Mouse (Mus musculus) liver, postnatal 0 days (tissue): ENCODE results near the gene Atxn10.

Source experiments
- CTCF ChIP-seq: sonication (generic); IDR thresholded peaks from 2 replicates; pipeline ENCODE4 v1.5.1; 2016; ENCODE audit warnings: antibody characterized with exemption, low read depth
- EP300 ChIP-seq: IDR thresholded peaks from 2 replicates; pipeline ENCODE4 v1.6.1; 2016; ENCODE audit warnings: antibody characterized with exemption, low read depth, mild to moderate bottlenecking

DNA sequence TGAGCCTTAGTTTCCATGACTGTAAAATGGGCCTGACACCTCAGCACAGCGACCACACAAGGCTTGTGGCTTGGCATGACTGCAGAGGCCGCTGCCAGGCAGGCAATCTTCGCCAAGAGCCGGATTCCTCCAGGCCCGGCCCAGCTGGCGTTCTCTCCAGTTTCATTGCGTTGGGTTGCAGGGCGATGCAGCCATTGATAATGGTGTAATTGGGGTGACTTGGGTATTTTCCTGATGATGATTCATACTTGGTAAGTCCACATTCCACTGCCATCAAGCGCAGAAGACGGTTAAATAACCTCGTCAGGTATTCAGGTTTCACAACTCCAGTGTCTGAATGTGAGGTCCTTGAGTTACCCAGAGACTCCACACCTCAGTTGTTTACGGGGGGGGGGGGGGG is 143.3 kb downstream of the Atxn10 start:
- TF ChIP-seq EP300 (no peak), CTCF (no peak)
